Mouse (Mus musculus) frontal cortex, postnatal 10 days (tissue): ENCODE measurements around the gene Plppr2.

Source experiments
- DNase-seq, 2 experiments: peaks; one replicate each; pipeline ENCODE4 v3.0.0; 2022; ENCODE audit warnings: low spot score in 2 of 2, mixed read lengths in 1 of 2

The Plppr2 gene

DNA sequence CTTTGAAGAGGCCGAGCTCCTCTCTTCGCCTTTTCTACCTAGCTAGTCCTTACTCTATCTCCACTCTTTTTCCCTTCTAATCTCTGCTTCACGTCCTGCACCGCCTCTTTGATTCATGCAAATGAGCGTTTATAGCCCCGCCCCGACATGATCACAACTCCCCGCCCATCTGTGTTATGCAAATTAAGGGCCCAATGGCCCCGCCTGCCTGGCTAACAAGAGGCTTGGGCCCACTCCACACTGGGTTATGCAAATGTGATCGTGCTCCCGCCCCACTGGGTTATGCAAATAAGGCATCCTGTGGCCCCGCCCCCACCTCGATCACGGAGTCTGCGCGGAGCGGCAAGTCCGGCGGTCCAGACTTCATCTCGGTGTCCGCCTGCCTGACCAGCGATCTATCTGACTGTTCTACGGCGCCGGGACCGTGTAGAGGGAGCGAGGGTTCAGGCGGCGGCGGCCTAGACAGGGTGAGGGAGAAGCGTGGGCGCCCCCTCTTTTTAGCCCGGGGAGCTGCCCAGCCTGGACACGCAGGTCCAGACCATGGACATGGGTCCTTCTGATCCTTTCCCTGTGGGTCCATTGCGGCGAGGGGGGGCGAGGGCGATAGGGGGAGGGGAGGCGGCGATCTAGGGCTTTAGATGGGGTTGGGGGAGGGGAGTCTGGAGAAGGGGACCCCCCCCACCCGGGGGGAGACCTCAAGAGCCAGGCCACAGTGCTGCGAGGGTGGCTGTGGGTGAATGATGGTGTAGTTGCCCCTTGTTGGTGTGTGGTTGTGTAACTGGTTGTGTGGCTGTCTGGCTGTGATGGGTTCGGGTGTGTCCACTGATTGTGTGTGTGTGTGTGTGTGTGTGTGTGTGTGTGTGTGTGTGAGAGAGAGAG is at the start of gene Plppr2:
Plppr2 (plus strand) TSS at position 342 of the 879 bp plus-strand sequence.
- peak; percentile 96 to 97 for DNase-seq

DNA sequence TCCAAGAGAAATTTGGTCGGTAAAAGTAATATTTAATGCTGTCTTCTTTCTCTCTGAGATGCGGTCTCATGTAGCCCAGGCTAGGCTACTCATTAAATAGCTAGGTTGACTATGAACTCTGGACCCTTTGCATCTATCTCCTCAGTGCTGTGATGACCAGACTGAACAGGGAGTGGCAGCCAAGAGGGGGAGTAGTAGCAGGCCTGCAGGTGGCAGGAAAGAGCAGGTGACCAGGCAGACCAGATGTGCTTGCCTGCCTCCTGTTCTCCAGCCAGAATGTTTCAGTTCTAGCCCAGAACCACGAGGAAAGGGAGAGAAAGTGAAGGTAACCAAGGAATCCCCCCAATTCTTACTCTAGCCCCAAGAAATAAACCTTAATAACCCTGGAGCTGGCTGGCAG is 47.6 kb upstream of the Plppr2 start:
- no peak for DNase-seq

DNA sequence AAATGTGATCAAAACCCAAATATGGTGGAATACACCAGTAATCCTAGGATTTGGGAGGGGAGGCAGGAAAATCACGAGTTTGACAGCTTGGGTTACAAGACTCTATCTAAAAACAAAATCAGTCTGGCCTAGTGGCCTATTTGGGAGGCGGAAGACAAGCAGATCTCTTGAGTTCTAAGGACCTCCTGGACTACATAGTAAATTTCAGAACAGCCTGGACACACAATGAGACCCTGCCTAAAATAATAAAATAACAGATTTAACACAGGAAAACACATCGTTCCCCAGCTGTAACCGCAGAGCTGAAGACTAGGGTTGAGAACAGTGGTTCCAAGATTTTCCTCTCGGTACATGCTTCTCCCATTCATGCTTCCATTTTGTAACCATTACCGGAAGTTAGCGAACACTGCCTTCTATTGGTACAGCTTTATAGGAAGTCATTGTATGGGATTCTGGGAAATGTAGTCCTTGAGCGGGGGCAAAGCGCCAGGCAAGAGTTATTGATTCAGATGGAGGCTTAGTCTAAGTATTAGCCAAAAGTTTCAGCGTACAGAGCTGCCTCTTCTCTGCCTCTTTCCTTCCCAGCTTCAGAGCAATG is 35.5 kb upstream of the Plppr2 start:
- DNase-seq, result peak in 1 of 2 experiments; percentile 59

DNA sequence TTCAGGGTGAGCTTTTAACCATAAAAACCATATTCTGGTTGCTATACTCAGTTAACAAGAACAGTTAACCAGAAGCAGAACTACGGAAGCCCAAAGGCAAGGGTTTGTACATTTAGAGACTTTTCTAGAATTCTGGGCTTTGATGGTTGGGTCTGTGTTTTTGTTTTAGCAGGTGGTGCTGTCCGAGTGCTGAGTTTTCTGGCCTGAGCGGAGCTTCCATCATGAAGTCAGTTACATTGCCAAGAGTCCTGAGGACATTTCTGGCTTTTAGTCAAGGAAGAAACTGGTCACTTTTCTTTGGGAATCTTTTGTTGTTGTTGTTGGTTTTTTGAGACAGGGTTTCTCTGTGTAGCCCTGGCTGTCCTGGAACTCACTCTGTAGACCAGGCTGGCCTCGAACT is 32.8 kb upstream of the Plppr2 start:
- no peak for DNase-seq

DNA sequence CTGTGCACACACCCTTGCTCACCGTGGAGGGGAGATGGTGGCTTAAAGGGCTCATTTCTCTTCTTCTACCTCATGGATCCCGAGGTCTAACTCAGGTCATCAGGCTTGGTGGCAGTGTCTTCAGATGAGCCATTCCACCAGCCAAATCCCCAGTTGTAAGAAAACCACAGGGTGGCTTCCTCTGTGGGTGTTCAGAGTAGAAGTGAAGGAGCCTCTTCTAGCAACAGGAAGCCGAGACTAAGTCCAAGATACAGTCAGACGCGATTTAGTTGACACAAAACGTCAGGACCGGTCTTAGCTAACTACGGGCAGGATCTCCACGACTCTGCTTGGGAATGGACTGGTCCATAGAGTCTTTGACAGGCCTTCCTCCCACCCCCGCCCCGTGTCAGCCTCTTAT is 28.6 kb upstream of the Plppr2 start:
- DNase-seq, result no peak

DNA sequence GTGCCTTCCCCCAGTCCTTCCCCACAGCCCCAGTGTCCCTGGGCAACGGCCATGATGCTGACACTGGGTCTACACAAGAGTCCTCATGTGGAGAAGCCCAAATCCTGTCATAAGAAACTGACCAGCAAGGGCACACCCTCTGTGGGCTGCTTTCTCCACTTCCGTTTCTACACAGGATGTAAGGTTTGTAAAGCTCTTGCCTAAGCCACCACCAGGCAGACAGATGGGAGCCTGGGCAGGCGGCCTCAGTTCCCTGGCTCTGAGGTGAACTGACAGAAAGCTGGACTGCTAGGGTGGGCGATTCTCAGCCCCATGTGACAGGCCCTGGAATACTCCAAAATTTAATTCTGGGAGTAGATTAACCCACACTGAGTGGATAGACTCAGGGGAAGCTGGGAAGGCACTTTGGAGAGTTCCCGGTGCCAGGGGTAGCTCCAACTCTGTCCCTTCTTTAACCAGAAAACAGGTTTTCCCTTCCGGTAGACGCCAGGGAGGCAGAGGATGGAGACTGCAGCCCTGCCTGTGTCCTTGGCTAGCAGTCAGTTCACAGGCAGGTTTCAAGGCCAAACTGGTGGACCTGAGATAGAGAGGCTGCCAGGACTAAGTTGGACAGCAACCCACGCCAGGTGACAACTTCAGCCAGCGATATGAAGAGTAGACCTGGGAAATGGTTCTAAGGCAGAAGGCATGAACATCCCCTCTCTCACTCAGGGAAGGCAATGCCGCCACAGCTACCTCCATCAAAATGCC is 27.2 kb upstream of the Plppr2 start:
- DNase-seq, result no peak

DNA sequence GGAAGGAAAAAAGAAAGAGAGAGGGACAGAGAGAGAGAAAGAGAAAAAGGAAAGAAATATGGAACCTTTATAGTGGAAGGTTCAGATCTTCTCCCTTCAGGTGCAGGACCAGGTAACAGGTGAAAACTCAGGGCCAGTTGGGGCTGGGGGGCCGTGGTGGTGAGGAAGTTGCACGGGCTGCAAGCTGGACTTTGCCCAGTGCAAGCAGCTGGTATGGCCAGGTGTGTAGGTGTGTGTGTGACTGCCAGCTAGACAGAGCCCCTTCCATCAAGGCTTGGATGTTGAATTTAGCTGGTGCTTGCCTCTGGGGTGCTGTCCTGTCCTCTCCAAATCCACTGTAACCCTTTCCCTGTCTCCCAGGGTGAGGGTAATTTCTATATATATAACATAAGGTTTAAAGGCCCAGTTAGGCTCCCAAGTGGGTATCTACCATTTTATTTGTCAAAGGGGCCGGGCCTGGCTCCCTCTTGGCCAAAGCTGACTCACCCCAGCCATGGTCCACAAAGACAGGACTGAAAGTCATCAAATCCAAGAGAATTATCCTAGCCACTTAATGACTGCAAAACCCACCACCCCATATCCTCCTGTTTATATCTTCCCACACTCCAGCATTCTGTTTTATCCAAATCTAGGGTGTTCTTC is 19.9 kb upstream of the Plppr2 start:
- no peak for DNase-seq

DNA sequence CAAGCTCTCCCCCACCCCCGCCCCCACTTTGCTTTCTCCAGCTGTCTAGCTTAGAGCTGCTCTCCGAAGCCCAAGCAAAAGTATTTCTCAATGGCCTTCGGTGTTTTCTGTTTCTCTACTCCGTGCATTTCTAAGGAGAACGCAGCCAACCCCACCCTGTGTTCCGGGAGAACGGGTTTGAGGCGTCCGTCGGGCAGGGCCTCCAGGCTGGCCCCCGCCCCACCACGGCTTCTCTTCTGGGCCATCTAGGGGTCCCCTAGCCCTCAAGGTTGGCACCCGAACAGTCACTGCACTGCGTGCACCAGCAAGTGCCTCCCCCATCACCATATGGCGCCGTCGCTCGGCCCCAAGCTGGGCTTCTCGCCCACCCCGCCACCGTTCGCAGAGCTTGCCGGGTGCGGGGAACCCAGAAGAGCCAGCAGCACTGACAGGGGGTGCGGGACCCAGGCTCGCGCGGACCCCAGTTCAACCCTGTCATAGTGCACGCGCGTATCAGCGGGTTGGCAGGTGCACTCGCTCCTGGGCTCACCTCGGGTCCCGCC is 19.3 kb upstream of the Plppr2 start:
- DNase-seq, result peak; percentile 64 to 74

DNA sequence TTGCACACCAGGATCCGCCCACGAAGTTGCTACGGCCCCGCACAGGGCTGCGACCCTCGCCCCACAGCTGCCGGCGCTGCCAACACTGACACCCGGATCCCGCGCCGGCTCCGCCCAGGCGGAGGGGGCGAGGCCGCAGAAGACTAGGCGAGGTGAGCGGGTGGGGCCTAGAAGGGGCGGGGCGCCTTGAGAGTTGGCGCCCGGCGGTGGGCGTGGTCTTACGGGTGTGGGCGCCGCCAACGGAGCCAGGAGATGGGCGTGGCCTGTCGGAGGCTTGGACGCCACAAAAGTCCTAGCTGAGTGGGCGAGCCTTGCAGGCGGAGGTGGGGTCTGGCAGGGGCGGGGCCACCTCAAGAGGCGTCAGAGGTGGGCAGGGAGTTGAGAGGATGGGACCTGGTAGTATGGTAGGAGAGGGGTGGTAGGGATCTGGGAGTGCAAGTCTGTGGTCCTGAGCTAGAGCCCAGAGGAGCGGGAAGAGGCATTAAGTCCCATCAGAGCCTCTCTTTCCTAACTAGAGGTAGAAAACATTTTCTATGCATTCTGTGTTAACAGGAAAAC is 18.7 kb upstream of the Plppr2 start, which contains the start of gene Rab3d:
Rab3d (minus strand) TSS at position 158 of the 558 bp plus-strand sequence.
- DNase-seq, result peak; percentile 85 to 89

DNA sequence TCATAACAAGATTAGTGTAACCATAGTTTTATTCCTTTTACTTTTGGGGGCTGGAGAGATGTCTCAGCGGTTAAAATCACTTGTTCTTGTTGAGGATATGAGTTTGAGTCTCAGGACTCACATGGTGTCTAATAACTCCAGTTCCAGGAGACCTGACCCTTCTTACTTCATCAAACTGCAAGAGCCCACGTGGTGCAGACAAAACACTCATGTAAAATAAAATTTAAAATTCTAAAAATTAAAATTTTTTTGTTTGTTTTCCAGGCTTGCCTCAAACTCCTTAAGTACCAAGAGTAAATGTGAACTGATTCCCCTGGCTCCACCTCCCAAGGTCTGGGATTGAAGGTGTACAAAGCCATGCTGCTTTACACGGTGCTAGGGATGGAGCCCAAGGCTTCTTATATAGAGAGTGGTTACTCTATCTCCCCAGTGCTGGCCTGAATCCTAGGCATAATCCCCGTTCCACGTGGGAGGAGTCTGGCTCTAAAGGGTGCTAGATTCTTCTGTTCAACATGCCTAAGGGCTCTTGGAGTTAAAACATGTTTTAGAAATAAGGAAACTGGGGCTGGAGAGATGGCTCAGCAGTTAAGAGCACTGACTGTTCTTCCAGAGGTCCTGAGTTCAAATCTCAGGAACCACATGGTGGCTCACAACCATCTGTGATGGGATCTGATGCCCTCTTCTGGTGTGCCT is 18.0 kb upstream of the Plppr2 start:
- DNase-seq, result no peak

DNA sequence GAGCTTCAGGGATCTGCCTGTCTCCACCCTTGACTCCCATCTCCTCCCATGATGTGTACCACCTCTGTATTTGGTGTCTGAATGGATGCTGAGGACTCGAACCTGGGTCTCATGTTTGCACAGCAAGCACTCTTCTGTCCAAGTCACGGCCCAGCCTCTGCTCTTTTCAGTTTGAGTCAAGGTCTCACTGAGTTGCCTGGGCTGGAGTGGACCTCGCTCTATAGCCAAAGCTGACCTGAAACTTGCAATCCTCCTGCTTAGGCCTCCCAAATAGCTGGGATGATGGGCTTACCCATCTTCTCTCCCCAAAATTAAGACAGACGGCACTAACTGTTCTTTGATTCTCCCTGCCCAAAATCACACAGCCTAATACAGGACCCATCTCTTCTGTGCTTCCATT is 13.8 kb upstream of the Plppr2 start:
- DNase-seq, result no peak

DNA sequence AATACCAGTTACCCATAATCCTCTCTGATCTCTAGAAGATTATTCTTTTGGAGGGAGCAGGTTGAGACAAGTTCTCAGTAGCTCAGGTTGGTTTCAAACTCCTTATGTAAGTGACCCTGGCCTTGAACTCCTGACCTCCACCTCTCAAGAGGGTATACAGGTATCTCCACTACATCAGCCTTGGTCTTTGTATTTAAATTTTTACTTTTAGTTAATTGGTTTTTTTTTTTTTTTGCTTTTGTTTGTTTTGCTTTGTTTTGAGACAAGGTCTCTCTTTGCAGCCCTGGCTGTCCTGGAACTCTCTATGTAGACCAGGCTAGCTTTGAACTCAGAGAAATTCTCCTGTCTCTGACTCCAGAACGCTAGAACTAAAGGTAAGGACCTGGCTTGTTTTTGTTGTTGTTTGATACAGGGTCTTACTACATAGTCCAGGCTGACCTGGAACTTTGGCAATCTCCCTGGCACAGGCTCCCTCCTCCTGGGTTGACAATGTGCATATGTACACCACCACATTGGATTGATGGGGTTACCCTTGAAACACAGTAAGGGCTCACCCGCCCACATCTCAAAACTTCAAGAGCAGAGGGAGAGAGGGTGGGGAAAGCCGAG is 13.2 kb upstream of the Plppr2 start:
- no peak for DNase-seq

DNA sequence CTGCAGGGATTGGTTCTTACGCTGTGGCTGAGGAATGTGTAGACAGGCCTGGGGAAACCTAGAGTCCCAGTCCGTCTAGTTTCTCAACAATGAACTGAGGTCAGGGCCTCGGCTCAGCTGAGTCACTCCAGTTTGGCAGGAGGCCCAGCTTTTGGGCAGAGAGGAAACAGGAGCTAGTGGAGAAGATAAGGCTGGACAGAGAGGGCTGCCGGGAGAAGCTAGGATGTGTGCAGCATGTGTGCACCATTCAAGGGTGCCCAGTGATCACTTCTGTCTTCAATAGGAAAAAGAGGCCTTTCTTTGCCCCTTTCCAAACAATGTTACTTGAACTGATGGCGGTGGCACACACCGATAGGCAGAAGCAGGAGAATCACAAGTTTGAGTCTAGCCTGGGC is 12.7 kb upstream of the Plppr2 start:
- no peak for DNase-seq

DNA sequence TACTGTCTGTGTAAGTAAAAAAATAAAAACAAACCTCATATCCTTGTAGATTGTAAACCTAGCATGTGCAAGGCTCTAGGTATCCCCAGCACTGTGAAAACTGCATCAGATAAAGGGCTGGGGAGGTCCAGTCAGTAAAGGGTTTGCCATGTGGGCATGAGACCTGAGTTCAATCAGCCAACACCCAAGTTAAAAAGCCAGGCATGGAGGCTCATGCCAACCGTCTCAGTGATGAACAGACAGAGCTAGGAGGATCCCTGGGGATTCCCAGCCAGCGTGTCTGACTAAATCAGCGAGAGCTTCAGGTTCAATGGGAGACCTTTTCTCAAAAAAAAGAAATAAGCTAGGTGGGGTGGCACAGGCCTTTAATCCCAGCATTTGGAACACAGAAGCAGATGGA is 11.8 kb upstream of the Plppr2 start:
- DNase-seq, result no peak

DNA sequence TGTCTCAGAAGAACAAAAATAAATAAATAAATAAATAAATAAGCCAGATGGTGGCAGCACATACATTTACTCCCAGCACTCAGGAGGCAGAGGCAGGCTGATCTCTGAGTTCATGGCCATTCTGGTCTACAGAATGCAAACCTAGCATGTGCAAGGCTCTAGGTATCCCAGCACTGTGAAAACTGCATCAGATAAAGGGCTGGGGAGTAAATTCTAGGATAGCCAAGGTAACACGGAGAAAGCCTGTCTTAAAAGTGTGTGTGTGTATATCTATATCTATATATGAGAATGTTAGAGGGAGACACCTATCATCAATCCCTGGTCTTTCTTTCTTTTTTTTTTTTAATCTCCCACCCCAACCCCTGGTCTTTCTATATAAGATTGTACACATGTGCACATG is 11.3 kb upstream of the Plppr2 start:
- no peak for DNase-seq

DNA sequence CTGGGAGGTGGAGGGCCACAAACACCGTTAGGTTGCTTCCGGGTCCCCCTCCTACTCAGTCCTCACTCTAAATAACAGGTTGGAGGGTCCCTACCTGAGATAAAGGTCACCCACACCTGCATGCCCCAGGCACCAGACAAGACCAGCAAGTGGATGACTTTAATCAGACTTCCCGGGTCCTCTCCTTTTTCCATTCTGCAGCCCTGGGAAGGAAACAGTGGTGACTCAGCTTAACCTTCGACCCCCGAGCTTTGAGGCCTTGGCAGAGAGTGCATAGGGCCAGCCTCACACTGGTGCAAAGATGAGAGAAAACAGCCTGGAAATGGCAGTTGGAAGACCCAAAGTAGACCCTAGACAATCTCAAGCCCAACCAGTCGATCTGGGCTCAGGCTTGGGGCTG is 10.7 kb upstream of the Plppr2 start:
- no peak for DNase-seq

DNA sequence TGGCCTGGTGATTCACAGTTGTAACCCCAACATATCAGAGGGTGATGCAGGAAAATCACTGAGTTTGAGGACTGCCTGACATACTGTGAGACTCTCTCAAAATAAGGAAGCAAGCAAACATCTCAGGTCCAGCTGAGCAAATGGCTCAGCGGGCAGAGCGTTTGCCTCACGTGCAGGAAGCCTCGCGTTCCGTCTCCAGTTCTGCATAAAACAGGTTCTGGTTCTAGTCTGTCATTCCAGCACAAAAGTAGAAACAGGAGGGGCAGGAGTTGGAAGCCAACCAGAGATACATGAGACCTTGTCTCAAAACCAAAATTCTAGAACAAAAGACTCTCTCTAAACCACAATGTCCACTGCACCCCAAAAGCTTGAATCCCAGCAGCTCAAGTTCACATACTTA is 10.0 kb upstream of the Plppr2 start:
- no peak for DNase-seq

DNA sequence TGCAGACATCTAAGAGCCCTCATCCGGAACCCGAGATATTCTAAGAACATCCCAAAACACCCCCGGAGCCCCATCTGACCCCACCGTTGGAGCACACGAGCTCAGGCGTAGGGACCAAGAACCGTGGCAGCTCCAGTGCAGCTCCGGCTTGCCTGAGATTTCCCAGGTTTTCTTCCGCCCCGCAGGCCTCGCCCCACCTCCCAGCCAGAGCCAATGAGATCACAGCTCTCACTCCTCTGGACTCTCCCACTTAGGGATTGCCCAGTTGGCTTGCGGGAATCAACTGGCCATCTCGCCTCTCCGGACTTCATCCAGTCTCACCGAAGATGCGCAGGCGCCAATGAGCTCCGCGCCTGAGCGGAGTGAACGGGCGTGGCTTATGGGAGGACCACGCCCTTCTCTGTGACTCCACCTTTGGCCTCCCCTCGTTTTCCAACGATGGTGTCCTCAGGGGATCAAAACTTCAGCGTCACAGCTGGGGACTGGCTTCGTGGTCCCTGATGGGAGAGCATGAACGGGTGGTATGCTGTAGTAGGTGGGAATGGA is 9.6 kb upstream of the Plppr2 start, which contains the start of the genes Ccdc159 and Tmem205:
Ccdc159 (plus strand) TSS at position 264 of the 546 bp plus-strand sequence.
Tmem205 (minus strand) TSS at position 349 of the 546 bp plus-strand sequence.
- DNase-seq, result peak; percentile 91 to 92

DNA sequence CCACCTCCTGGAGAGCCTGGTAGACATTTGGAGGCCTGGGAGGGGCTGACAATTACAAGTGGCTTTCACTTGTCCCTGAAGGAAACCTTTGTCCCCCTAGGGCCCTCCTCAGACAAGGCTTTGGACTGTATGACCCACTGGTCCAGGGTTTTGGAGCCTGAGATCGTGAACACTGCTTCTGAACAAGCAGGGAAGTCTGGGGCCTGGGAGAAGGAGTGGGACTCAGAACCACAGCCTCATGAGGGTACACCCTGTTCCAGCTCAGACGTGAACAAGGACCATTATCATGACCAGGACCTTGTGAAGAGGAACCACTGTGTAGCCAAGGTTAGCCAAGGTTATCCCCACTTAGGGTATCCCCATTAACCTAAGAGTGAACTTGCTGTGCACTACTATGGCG is 7.6 kb upstream of the Plppr2 start:
- no peak for DNase-seq

DNA sequence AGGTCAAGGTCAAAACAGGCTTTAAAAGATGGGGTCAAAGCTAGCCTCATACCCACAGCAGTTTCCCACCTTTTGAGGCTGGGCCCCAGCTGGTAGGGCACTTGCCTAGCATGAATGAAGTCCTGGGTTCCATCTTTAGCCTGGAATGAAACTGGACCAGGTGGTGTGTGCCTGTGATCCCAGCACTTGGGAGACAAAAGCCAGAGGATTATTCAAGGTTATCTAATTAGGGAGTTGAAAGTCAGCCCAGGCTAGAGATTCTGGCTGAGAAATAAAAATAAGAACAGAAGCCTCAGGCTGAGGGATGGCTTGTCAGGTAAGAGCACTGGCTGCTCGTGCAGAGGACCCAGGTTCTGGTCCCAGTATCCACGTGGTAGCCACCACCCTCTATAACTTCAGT is 4.8 kb upstream of the Plppr2 start:
- no peak for DNase-seq
